Mouse (Mus musculus) bone marrow macrophage, adult 2 months (primary cell): ENCODE results near the gene Fam222b.
"Not testable (repeated sequence)": the region's sequence is repeated elsewhere in the genome, so short reads cannot be mapped to it uniquely, and the experiment has no call there.

Source experiments
- CTCF ChIP-seq: IDR thresholded peaks from 2 replicates; pipeline ENCODE4 v1.5.1; 2012; ENCODE audit warnings: low read depth, mild to moderate bottlenecking, low read length, moderate library complexity
- POLR2A ChIP-seq: IDR thresholded peaks from 2 replicates; pipeline ENCODE4 v1.6.1; 2012; ENCODE audit warnings: mild to moderate bottlenecking, low read depth, low read length, borderline replicate concordance

GRCm38 (mm10) chr11:78048637-78049036 is 45.8 kb upstream of the Fam222b start:
- not testable (repeated sequence) for TF ChIP-seq CTCF, POLR2A
